Mouse (Mus musculus) myocyte (in vitro differentiated cells): ENCODE data around the gene Tubgcp2. TPM values are rescaled to one million over a fixed set of nuclear protein-coding genes. Genes with fewer than 3 reads are reported as not detected.
A peak's percentile ranks its signal among the peaks of the same experiment; 100 is the strongest.

ENCODE experiments used
- H3K27me3 ChIP-seq: one replicate; pipeline ENCODE4 v1.6.1; 2011; ENCODE audit not compliant: control insufficient read depth, insufficient read depth, insufficient read length
- H3K36me3 ChIP-seq: one replicate; pipeline ENCODE4 v1.6.1; 2011; ENCODE audit not compliant: control insufficient read depth, insufficient read depth
- H3K4me2 ChIP-seq: one replicate; pipeline ENCODE4 v1.6.1; 2011; ENCODE audit warnings: low read depth, control low read depth
- H3K4me3 ChIP-seq: one replicate; pipeline ENCODE4 v1.5.1; 2011; ENCODE audit warnings: mild to moderate bottlenecking, control low read depth, moderate library complexity
- H3K79me2 ChIP-seq: one replicate; pipeline ENCODE4 v1.6.1; 2011; ENCODE audit not compliant: control insufficient read depth, insufficient read depth
- H3ac ChIP-seq: one replicate; pipeline ENCODE4 v1.6.1; 2011; ENCODE audit not compliant: control insufficient read depth, insufficient read length
- CEBPB ChIP-seq: IDR thresholded peaks from 2 replicates; pipeline ENCODE4 v1.6.1; 2011; ENCODE audit warnings: mild to moderate bottlenecking, moderate library complexity; ENCODE audit not compliant: poor library complexity, insufficient read depth, severe bottlenecking
- E2F4 ChIP-seq: IDR thresholded peaks from one replicate; pipeline ENCODE4 v1.6.1; 2011; ENCODE audit warnings: mild to moderate bottlenecking, control low read depth, moderate library complexity; ENCODE audit not compliant: insufficient read depth
- MAX ChIP-seq: IDR thresholded peaks from one replicate; pipeline ENCODE4 v1.6.1; 2011; ENCODE audit warnings: low read depth, mild to moderate bottlenecking, control low read depth
- MYOD1 ChIP-seq, 3 experiments: IDR thresholded peaks; one replicate each; pipeline ENCODE4 v1.6.1; 2011; ENCODE audit warnings: control low read depth in 2 of 3, low read depth in 2 of 3, mild to moderate bottlenecking in 2 of 3, moderate library complexity in 1 of 3; ENCODE audit not compliant: insufficient read length in 2 of 3, control insufficient read depth in 1 of 3
- MYOG ChIP-seq, 3 experiments: IDR thresholded peaks; one replicate each; pipeline ENCODE4 v1.6.1; 2011; ENCODE audit warnings: control low read depth in 2 of 3, low read depth in 2 of 3, mild to moderate bottlenecking in 2 of 3; ENCODE audit not compliant: insufficient read length in 2 of 3, control insufficient read depth in 1 of 3, insufficient read depth in 1 of 3
- POLR2A ChIP-seq: IDR thresholded peaks from one replicate; pipeline ENCODE4 v1.6.1; 2011; ENCODE audit warnings: low read depth, mild to moderate bottlenecking, control low read depth, moderate library complexity; ENCODE audit not compliant: insufficient read length
- POLR2AphosphoS2 ChIP-seq: IDR thresholded peaks from one replicate; pipeline ENCODE4 v1.6.1; 2011; ENCODE audit warnings: low read depth, control low read depth; ENCODE audit not compliant: insufficient read length
- REST ChIP-seq: IDR thresholded peaks from one replicate; pipeline ENCODE4 v1.6.1; 2011; ENCODE audit warnings: mild to moderate bottlenecking, control low read depth, moderate library complexity; ENCODE audit not compliant: insufficient read depth, insufficient read length
- SRF ChIP-seq: IDR thresholded peaks from one replicate; pipeline ENCODE4 v1.6.1; 2011; ENCODE audit warnings: low read depth; ENCODE audit not compliant: control insufficient read depth, insufficient read length
- TCF12 ChIP-seq: IDR thresholded peaks from one replicate; pipeline ENCODE4 v1.6.1; 2011; ENCODE audit warnings: mild to moderate bottlenecking, control low read depth; ENCODE audit not compliant: poor library complexity, insufficient read depth, severe bottlenecking
- TCF3 ChIP-seq: IDR thresholded peaks from one replicate; pipeline ENCODE4 v1.6.1; 2011; ENCODE audit warnings: low read depth, control low read depth; ENCODE audit not compliant: insufficient read length
- USF1 ChIP-seq: IDR thresholded peaks from one replicate; pipeline ENCODE4 v1.6.1; 2011; ENCODE audit warnings: low read depth, mild to moderate bottlenecking, control low read depth, moderate library complexity
- polyA plus RNA-seq: library from polyadenylated mRNA; unstranded; fragments of >200 nt; fragmentation: generic; extraction: Trizol; gene quantifications from one replicate; pipeline ENCODE4 v1.2.1, GENCODE M21; 2012; ENCODE audit warnings: missing spikeins

Gene Tubgcp2
- polyA plus RNA-seq, 1 experiment = 22.1 TPM

DNA sequence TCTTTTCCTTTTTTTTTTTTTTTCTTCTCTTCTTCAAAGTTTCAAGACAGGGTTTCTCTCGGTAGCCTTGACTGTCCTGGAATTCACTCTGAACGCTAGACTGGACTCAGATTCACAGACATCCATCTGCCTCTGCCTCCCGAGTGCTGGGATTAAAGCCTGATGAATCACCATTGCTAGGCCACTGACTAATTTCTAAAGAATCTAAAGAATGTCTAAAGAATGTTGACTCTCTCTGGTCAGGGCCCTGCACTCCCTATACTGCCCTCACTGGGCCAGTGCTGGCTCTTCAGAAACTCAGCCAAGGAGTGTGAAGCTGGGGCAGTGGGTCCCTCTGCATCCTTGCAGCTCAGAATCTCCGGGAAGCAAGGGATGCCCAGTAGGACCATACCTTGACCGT is 61.0 kb downstream of the Tubgcp2 start:
- Histone ChIP-seq H3K79me2 (no peaks in the 10 kb centered on the region), H3ac (no peak overlapping the region), H3K4me3 (no peak overlapping the region), H3K4me2 (no peak overlapping the region), H3K36me3 (no peaks in the 10 kb centered on the region), H3K27me3 (no peaks in the 10 kb centered on the region)
- TF ChIP-seq TCF3 (no peak), CEBPB (no peak), USF1 (no peak), MAX (no peak), MYOD1 (IDR thresholded peaks at IDR 0.05; ENCODE audit: control insufficient read depth in 1 of 3, insufficient read length in 2 of 3, low read depth in 2 of 3) (no peak)

- Histone ChIP-seq H3K4me3 (no peak overlapping the region), H3K36me3 (no peaks in the 10 kb centered on the region), H3K27me3 (no peaks in the 10 kb centered on the region), H3K79me2 (no peaks in the 10 kb centered on the region), H3K4me2 (no peak overlapping the region), H3ac (no peak overlapping the region)
- TF ChIP-seq TCF3 = no peak
- TF ChIP-seq POLR2A = no peak
- no peak for TF ChIP-seq USF1
- TF ChIP-seq REST = no peak
- TF ChIP-seq MYOD1 (IDR thresholded peaks at IDR 0.05; ENCODE audit: control insufficient read depth in 1 of 3, insufficient read length in 2 of 3, low read depth in 2 of 3) = no peak
- no peak for TF ChIP-seq MAX
- TF ChIP-seq CEBPB = no peak
- TF ChIP-seq SRF = no peak
- no peak for TF ChIP-seq E2F4
- no peak for TF ChIP-seq MYOG (IDR thresholded peaks at IDR 0.05; ENCODE audit: control insufficient read depth in 1 of 3, insufficient read depth in 1 of 3, insufficient read length in 2 of 3, low read depth in 2 of 3)
- no peak for TF ChIP-seq TCF12
- TF ChIP-seq POLR2AphosphoS2 = no peak
Measured at GRCm38 (mm10) chr7:139974307-139974706, 62.2 kb downstream of the Tubgcp2 start.

GRCm38 (mm10) chr7:139972923-139973331 is 63.5 kb downstream of the Tubgcp2 start:
- H3ac ChIP-seq = no peak overlapping the region
- no peaks in the 10 kb centered on the region for H3K36me3 ChIP-seq
- no peaks in the 10 kb centered on the region for H3K79me2 ChIP-seq
- TF ChIP-seq MAX (no peak), CEBPB (no peak), SRF (peak; percentile 48), POLR2A (no peak), E2F4 (no peak), TCF12 (peak; percentile 71), TCF3 (peak; percentile 3), MYOD1 (IDR thresholded peaks at IDR 0.05; ENCODE audit: control insufficient read depth in 1 of 3, insufficient read length in 2 of 3, low read depth in 2 of 3) (peak in 1 of 3 experiments; percentile 76), MYOG (IDR thresholded peaks at IDR 0.05; ENCODE audit: control insufficient read depth in 1 of 3, insufficient read depth in 1 of 3, insufficient read length in 2 of 3, low read depth in 2 of 3) (peak; percentile 3 to 91 (median 43)), USF1 (no peak), REST (no peak), POLR2AphosphoS2 (no peak)
- H3K27me3 ChIP-seq = no peaks in the 10 kb centered on the region
- H3K4me3 ChIP-seq = no peak overlapping the region
- no peak overlapping the region for H3K4me2 ChIP-seq

DNA sequence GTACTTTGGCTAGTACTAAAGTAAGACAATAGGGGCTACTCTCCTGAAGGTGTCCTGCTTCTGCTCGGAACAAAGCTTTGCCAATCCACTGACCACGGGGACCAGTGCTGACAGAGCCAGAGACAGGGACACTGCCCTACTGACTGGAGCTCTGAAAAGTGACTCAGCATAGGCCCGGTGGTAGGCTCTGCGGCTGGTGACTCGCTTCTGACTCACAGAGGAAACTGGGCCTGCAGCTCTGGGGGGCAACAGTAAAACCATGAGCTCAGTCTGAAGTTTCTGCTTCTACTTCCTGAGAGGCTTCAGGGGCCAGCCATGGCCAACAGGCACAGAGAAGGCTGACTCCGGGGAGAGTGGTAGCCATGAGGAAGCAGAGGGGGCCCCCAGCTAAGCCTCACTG is 65.0 kb downstream of the Tubgcp2 start:
- Histone ChIP-seq H3K36me3 (no peaks in the 10 kb centered on the region), H3K79me2 (no peaks in the 10 kb centered on the region), H3ac (no peak overlapping the region), H3K27me3 (no peaks in the 10 kb centered on the region), H3K4me3 (no peak overlapping the region), H3K4me2 (peak overlapping the region; percentile 63)
- TF ChIP-seq SRF (no peak), CEBPB (no peak), MYOG (IDR thresholded peaks at IDR 0.05; ENCODE audit: control insufficient read depth in 1 of 3, insufficient read depth in 1 of 3, insufficient read length in 2 of 3, low read depth in 2 of 3) (peak in 1 of 3 experiments; percentile 48)

- no peaks in the 10 kb centered on the region for H3K36me3 ChIP-seq
- H3K4me3 ChIP-seq = no peak overlapping the region
- H3K27me3 ChIP-seq = no peaks in the 10 kb centered on the region
- H3ac ChIP-seq = no peak overlapping the region
- no peaks in the 10 kb centered on the region for H3K79me2 ChIP-seq
- H3K4me2 ChIP-seq = peak overlapping the region; percentile 63
- TF ChIP-seq POLR2A (no peak), MYOD1 (IDR thresholded peaks at IDR 0.05; ENCODE audit: control insufficient read depth in 1 of 3, insufficient read length in 2 of 3, low read depth in 2 of 3) (peak in 1 of 3 experiments; percentile 70), TCF3 (no peak), MYOG (IDR thresholded peaks at IDR 0.05; ENCODE audit: control insufficient read depth in 1 of 3, insufficient read depth in 1 of 3, insufficient read length in 2 of 3, low read depth in 2 of 3) (peak in 1 of 3 experiments; percentile 70), REST (no peak), MAX (no peak), CEBPB (no peak), TCF12 (no peak), USF1 (no peak), SRF (no peak)
Measured at GRCm38 (mm10) chr7:139970979-139971378, 65.5 kb downstream of the Tubgcp2 start.
